Mouse (Mus musculus) MEL (cell line): ENCODE measurements around the gene Olfr1359. TPM values are rescaled to one million over a fixed set of nuclear protein-coding genes. Genes with fewer than 3 reads are reported as not detected.
A peak's percentile ranks its signal among the peaks of the same experiment; 100 is the strongest.

ENCODE experiments used
- DNase-seq: peaks from one replicate; pipeline ENCODE4 v3.0.0; 2011; ENCODE audit warnings: low read depth, low spot score
- H3K27ac ChIP-seq: 2 replicates; pipeline ENCODE4 v1.5.1; 2012; ENCODE audit warnings: low read depth, mild to moderate bottlenecking, control low read depth, low read length, moderate library complexity; ENCODE audit not compliant: control insufficient read depth
- H3K27me3 ChIP-seq, 2 experiments: fragments of 150-350 bp in 1 of 2; sonication (generic) in 1 of 2; 2 replicates each; pipeline ENCODE4 v1.6.1; 2012; ENCODE audit warnings: low read length in 2 of 2, mild to moderate bottlenecking in 2 of 2, improper control_type of control experiment in 1 of 2, moderate library complexity in 1 of 2; ENCODE audit not compliant: insufficient read depth in 2 of 2, control insufficient read depth in 1 of 2
- H3K36me3 ChIP-seq, 2 experiments: 2 replicates each; pipeline ENCODE4 v1.6.1; 2012 to 2014; ENCODE audit warnings: low read length in 2 of 2, improper control_type of control experiment in 1 of 2, inconsistent platforms in 1 of 2, mild to moderate bottlenecking in 1 of 2; ENCODE audit not compliant: insufficient read depth in 2 of 2, control insufficient read depth in 1 of 2
- H3K4me1 ChIP-seq, 2 experiments: fragments of 150-350 bp in 1 of 2; sonication (generic) in 1 of 2; 2 replicates each; pipeline ENCODE4 v1.6.1; 2012; ENCODE audit warnings: low read length in 2 of 2, improper control_type of control experiment in 1 of 2, mild to moderate bottlenecking in 1 of 2; ENCODE audit not compliant: insufficient read depth in 2 of 2, control insufficient read depth in 1 of 2
- H3K4me3 ChIP-seq, 2 experiments: fragments of 150-350 bp in 1 of 2; sonication (generic) in 1 of 2; 2 replicates each; pipeline ENCODE4 v1.5.1; 2012; ENCODE audit warnings: low read depth in 2 of 2, low read length in 2 of 2, mild to moderate bottlenecking in 2 of 2, moderate library complexity in 2 of 2, control low read depth in 1 of 2, improper control_type of control experiment in 1 of 2; ENCODE audit not compliant: control insufficient read depth in 1 of 2, insufficient read depth in 1 of 2
- H3K79me2 ChIP-seq: 2 replicates; pipeline ENCODE4 v1.6.1; 2012; ENCODE audit warnings: mild to moderate bottlenecking, low read length, moderate library complexity; ENCODE audit not compliant: control insufficient read depth, poor library complexity, insufficient read depth
- H3K9ac ChIP-seq: 2 replicates; pipeline ENCODE4 v1.6.1; 2012; ENCODE audit warnings: low read depth, mild to moderate bottlenecking, control low read depth, low read length, moderate library complexity; ENCODE audit not compliant: control insufficient read depth, poor library complexity, severe bottlenecking
- H3K9me3 ChIP-seq: fragments of 150-350 bp; sonication (generic); replicated peaks from 2 replicates; pipeline ENCODE4 v1.6.1; 2012; ENCODE audit warnings: mild to moderate bottlenecking, low read length, improper control_type of control experiment, moderate library complexity; ENCODE audit not compliant: insufficient read depth
- BHLHE40 ChIP-seq: IDR thresholded peaks from 2 replicates; pipeline ENCODE4 v1.6.1; 2012; ENCODE audit warnings: low read depth, mild to moderate bottlenecking, inconsistent platforms, low read length, improper control_type of control experiment, borderline replicate concordance
- CHD1 ChIP-seq: IDR thresholded peaks from 2 replicates; pipeline ENCODE4 v1.6.1; 2012; ENCODE audit warnings: low read depth, mild to moderate bottlenecking, inconsistent platforms, low read length, improper control_type of control experiment
- CTCF ChIP-seq, 3 experiments: IDR thresholded peaks in 2 of 3; conservative IDR thresholded peaks in 1 of 3; 2 replicates each; pipeline ENCODE4 v1.5.1; 2011 to 2012; ENCODE audit warnings: low read length in 3 of 3, low read depth in 2 of 3, mild to moderate bottlenecking in 2 of 3, improper control_type of control experiment in 1 of 3, inconsistent platforms in 1 of 3, mixed read lengths in 1 of 3, moderate library complexity in 1 of 3; ENCODE audit not compliant: control insufficient read depth in 1 of 3, insufficient read depth in 1 of 3, poor library complexity in 1 of 3, severe bottlenecking in 1 of 3
- EP300 ChIP-seq, 2 experiments: IDR thresholded peaks; 2 replicates each; pipeline ENCODE4 v1.6.1; 2011; ENCODE audit warnings: improper control_type of control experiment in 2 of 2, low read length in 2 of 2, low read depth in 1 of 2, mild to moderate bottlenecking in 1 of 2
- GATA1 ChIP-seq: IDR thresholded peaks from 2 replicates; pipeline ENCODE4 v1.6.1; 2011; ENCODE audit warnings: low read depth, low read length, improper control_type of control experiment
- JUND ChIP-seq: IDR thresholded peaks from 2 replicates; pipeline ENCODE4 v1.6.1; 2011; ENCODE audit warnings: low read depth, mild to moderate bottlenecking, improper control_type of control experiment, low read length
- MAFK ChIP-seq: IDR thresholded peaks from 2 replicates; pipeline ENCODE4 v1.6.1; 2011; ENCODE audit warnings: low read depth, mild to moderate bottlenecking, low read length, improper control_type of control experiment, borderline replicate concordance
- MAX ChIP-seq: IDR thresholded peaks from 2 replicates; pipeline ENCODE4 v1.6.1; 2011; ENCODE audit warnings: low read length, improper control_type of control experiment
- MEF2A ChIP-seq: IDR thresholded peaks from 2 replicates; pipeline ENCODE4 v1.6.1; 2014; ENCODE audit warnings: low read depth, mild to moderate bottlenecking, inconsistent platforms, low read length, improper control_type of control experiment; ENCODE audit not compliant: poor library complexity, insufficient replicate concordance, severe bottlenecking; ENCODE audit errors: extremely low read depth
- MYC ChIP-seq: IDR thresholded peaks from 2 replicates; pipeline ENCODE4 v1.6.1; 2011; ENCODE audit warnings: low read depth, mild to moderate bottlenecking, low read length, improper control_type of control experiment, moderate library complexity
- NELFE ChIP-seq: IDR thresholded peaks from 2 replicates; pipeline ENCODE4 v1.6.1; 2011; ENCODE audit warnings: low read depth, low read length, improper control_type of control experiment
- NRF1 ChIP-seq: IDR thresholded peaks from 2 replicates; pipeline ENCODE4 v1.6.1; 2014; ENCODE audit warnings: low read depth, mild to moderate bottlenecking, inconsistent platforms, low read length, improper control_type of control experiment, moderate library complexity; ENCODE audit not compliant: poor library complexity, insufficient read depth, severe bottlenecking
- POLR2A ChIP-seq, 2 experiments: IDR thresholded peaks; 2 replicates each; pipeline ENCODE4 v1.6.1; 2011 to 2012; ENCODE audit warnings: low read length in 2 of 2, mild to moderate bottlenecking in 2 of 2, control low read depth in 1 of 2, improper control_type of control experiment in 1 of 2, low read depth in 1 of 2, moderate library complexity in 1 of 2; ENCODE audit not compliant: control insufficient read depth in 1 of 2, insufficient read depth in 1 of 2, poor library complexity in 1 of 2
- POLR2AphosphoS2 ChIP-seq: IDR thresholded peaks from 2 replicates; pipeline ENCODE4 v1.6.1; 2011; ENCODE audit warnings: low read length, improper control_type of control experiment
- POLR2AphosphoS5 ChIP-seq: IDR thresholded peaks from 2 replicates; pipeline ENCODE4 v1.6.1; 2012; ENCODE audit warnings: low read depth, borderline replicate concordance, mild to moderate bottlenecking, inconsistent platforms, low read length, moderate library complexity, mixed read lengths
- RAD21 ChIP-seq: IDR thresholded peaks from 2 replicates; pipeline ENCODE4 v1.6.1; 2011; ENCODE audit warnings: mild to moderate bottlenecking, low read depth, low read length, improper control_type of control experiment
- SIN3A ChIP-seq: IDR thresholded peaks from 2 replicates; pipeline ENCODE4 v1.6.1; 2012; ENCODE audit warnings: low read length, improper control_type of control experiment, inconsistent platforms
- TAL1 ChIP-seq: IDR thresholded peaks from 2 replicates; pipeline ENCODE4 v1.6.1; 2012; ENCODE audit warnings: mild to moderate bottlenecking, inconsistent platforms, low read length, moderate library complexity, mixed read lengths
- TBP ChIP-seq: IDR thresholded peaks from 2 replicates; pipeline ENCODE4 v1.8.0; 2011; ENCODE audit warnings: low read depth, low read length, improper control_type of control experiment
- TCF12 ChIP-seq: IDR thresholded peaks from 2 replicates; pipeline ENCODE4 v1.6.1; 2014; ENCODE audit warnings: low read depth, mild to moderate bottlenecking, inconsistent platforms, low read length, improper control_type of control experiment, moderate library complexity
- UBTF ChIP-seq: IDR thresholded peaks from 2 replicates; pipeline ENCODE4 v1.6.1; 2012; ENCODE audit warnings: low read depth, mild to moderate bottlenecking, inconsistent platforms, low read length, improper control_type of control experiment, moderate library complexity, borderline replicate concordance; ENCODE audit not compliant: insufficient read depth
- USF1 ChIP-seq: IDR thresholded peaks from 2 replicates; pipeline ENCODE4 v1.6.1; 2014; ENCODE audit warnings: low read depth, mild to moderate bottlenecking, inconsistent platforms, low read length, improper control_type of control experiment, moderate library complexity
- ZMIZ1 ChIP-seq: IDR thresholded peaks from 2 replicates; pipeline ENCODE4 v1.6.1; 2012; ENCODE audit warnings: low read depth, mild to moderate bottlenecking, inconsistent platforms, low read length, improper control_type of control experiment, moderate library complexity
- polyA plus RNA-seq, 2 experiments: library from polyadenylated mRNA; stranded (reverse) in 1 of 2; unstranded in 1 of 2; fragments of >175 nt in 1 of 2; fragments of >200 nt in 1 of 2; gene quantifications; 2 replicates each; pipeline versions ENCODE4 v1.2.1 to v1.2.4; 2012; ENCODE audit warnings: low replicate concordance in 2 of 2, low read depth in 1 of 2; ENCODE audit not compliant: insufficient read length in 2 of 2, insufficient read depth in 1 of 2, missing spikeins in 1 of 2
- total RNA-seq: library from RNA; depleted of rRNA; stranded (reverse); fragments of 300-350 nt; gene quantifications from 2 replicates; pipeline ENCODE4 v1.2.3, GENCODE M21; 2012

Gene Olfr1359
- total and polyA plus RNA-seq, 3 experiments = not detected

- DNase-seq = peak; percentile 72
- Histone ChIP-seq H3K27me3 (no peaks in the 10 kb centered on the region), H3K9me3 (no peaks in the 10 kb centered on the region), H3K27ac (no peak overlapping the region), H3K4me3 (peak overlapping the region; percentile 44 to 64), H3K36me3 (peaks cover 0 to 16% of the 10 kb centered on the region in 2 experiments; a peak in 2 of 4 replicates), H3K9ac (no peak overlapping the region), H3K4me1 (peaks cover 0 to 7% of the 10 kb centered on the region in 2 experiments; a peak in 2 of 4 replicates), H3K79me2 (no peaks in the 10 kb centered on the region; the same call in 1 of the 2 replicates)
- peak; percentile 83 for TF ChIP-seq GATA1
- TF ChIP-seq MAX = no peak
- TF ChIP-seq TAL1 = peak; percentile 61
Observed at GRCm38 (mm10) chr13:21711698-21712097, 13.8 kb downstream of the Olfr1359 start.

GRCm38 (mm10) chr13:21714725-21715124 lies 16.8 kb downstream of the Olfr1359 start:
- peak; percentile 89 for DNase-seq
- TF ChIP-seq TBP (peak; percentile 70; the same call in 1 of the 2 replicates), GATA1 (0 out of 2 replicates have a peak, but pooled peaks have one; percentile 16), POLR2AphosphoS5 (no peak), POLR2AphosphoS2 (no peak), JUND (no peak), CHD1 (no peak), UBTF (no peak), MEF2A (no peak), USF1 (no peak), SIN3A (no peak), RAD21 (no peak), BHLHE40 (no peak), EP300 (IDR thresholded peaks at IDR 0.05; ENCODE audit: low read depth in 1 of 2, low read length in 2 of 2) (no peak), MAFK (no peak), MAX (no peak), POLR2A (IDR thresholded peaks at IDR 0.05; ENCODE audit: control insufficient read depth in 1 of 2, insufficient read depth in 1 of 2, low read depth in 1 of 2, low read length in 2 of 2, poor library complexity in 1 of 2) (no peak), NELFE (no peak), CTCF (IDR thresholded peaks at IDR 0.05 in 2 of 3, conservative IDR thresholded peaks at IDR 0.05 in 1 of 3; ENCODE audit: control insufficient read depth in 1 of 3, insufficient read depth in 1 of 3, low read depth in 2 of 3, low read length in 3 of 3, poor library complexity in 1 of 3, severe bottlenecking in 1 of 3) (peak in 2 of 3 experiments; percentile 28 to 82; a peak in 3 of 6 replicates), NRF1 (no peak), MYC (no peak), TCF12 (no peak), ZMIZ1 (no peak)
- Histone ChIP-seq H3K4me3 (peak overlapping the region; percentile 17 to 30), H3K27me3 (no peaks in the 10 kb centered on the region), H3K36me3 (peaks cover 0 to 12% of the 10 kb centered on the region in 2 experiments; a peak in 2 of 4 replicates), H3K4me1 (peaks cover 0 to 5% of the 10 kb centered on the region in 2 experiments; a peak in 1 of 4 replicates), H3K9me3 (no peaks in the 10 kb centered on the region), H3K9ac (peak overlapping the region; percentile 47), H3K79me2 (no peaks in the 10 kb centered on the region; the same call in 1 of the 2 replicates), H3K27ac (peak overlapping the region; percentile 91)
